Mouse (Mus musculus) heart, postnatal 0 days (tissue): Measurements from ENCODE around the gene Nxpe3. TPM values are rescaled to one million over a fixed set of nuclear protein-coding genes. Genes with fewer than 3 reads are reported as not detected.

Experiments used
- ATAC-seq: fragments of 200-750 bp; cut with Nextera tagmentation; 2 replicates; pipeline ENCODE4 v1.8.0; 2017; ENCODE audit warnings: low read depth, moderate number of reproducible peaks, moderate library complexity; ENCODE audit not compliant: insufficient read depth
- DNase-seq: peaks from one replicate; pipeline ENCODE4 v3.0.0-alpha.2; 2016; ENCODE audit warnings: low spot score
- H3K27ac ChIP-seq: fragments of 300-500 bp; sonication (generic); 2 replicates; pipeline ENCODE4 v1.5.1; 2014; ENCODE audit warnings: low read depth, mild to moderate bottlenecking
- H3K27me3 ChIP-seq: fragments of 300-500 bp; sonication (generic); 2 replicates; pipeline ENCODE4 v1.6.1; 2014; ENCODE audit warnings: low read length, mixed read lengths; ENCODE audit not compliant: control insufficient read depth, insufficient read depth
- H3K36me3 ChIP-seq: fragments of 300-500 bp; sonication (generic); replicated peaks from 2 replicates; pipeline ENCODE4 v1.6.1; 2014; ENCODE audit warnings: low read length, mixed read lengths; ENCODE audit not compliant: control insufficient read depth, insufficient read depth
- H3K4me1 ChIP-seq: fragments of 300-500 bp; sonication (generic); 2 replicates; pipeline ENCODE4 v1.6.1; 2014; ENCODE audit warnings: antibody characterized with exemption; ENCODE audit not compliant: control insufficient read depth, insufficient read depth
- H3K4me2 ChIP-seq: fragments of 300-500 bp; sonication (generic); 2 replicates; pipeline ENCODE4 v1.6.1; 2014; ENCODE audit warnings: low read depth, mild to moderate bottlenecking, low read length, moderate library complexity
- H3K4me3 ChIP-seq: fragments of 300-500 bp; sonication (generic); 2 replicates; pipeline ENCODE4 v1.5.1; 2014; ENCODE audit warnings: low read depth, low read length
- H3K9ac ChIP-seq: fragments of 300-500 bp; sonication (generic); replicated peaks from 2 replicates; pipeline ENCODE4 v1.6.1; 2014; ENCODE audit warnings: low read depth, low read length, mixed read lengths
- H3K9me3 ChIP-seq: fragments of 300-500 bp; sonication (generic); replicated peaks from 2 replicates; pipeline ENCODE4 v1.6.1; 2016; ENCODE audit warnings: low read length; ENCODE audit not compliant: control insufficient read depth
- CTCF ChIP-seq: IDR thresholded peaks from 2 replicates; pipeline ENCODE4 v1.5.1; 2016; ENCODE audit warnings: antibody characterized with exemption, control low read depth, low read depth
- EP300 ChIP-seq: IDR thresholded peaks from 2 replicates; pipeline ENCODE4 v1.6.1; 2016; ENCODE audit warnings: antibody characterized with exemption, low read depth
- WGBS: fragments of 180-500 bp; shearing (Covaris S2); extraction: QIAGEN DNeasy Blood & Tissue Kit; methylation state at CpG from one replicate; pipeline ENCODE4 v1.1.7; 2014; 5-methylcytosine and 5-hydroxymethylcytosine counted together
- polyA plus RNA-seq: library from polyadenylated mRNA; unstranded; fragments of >200 nt; fragmentation: Nextera tagmentation; extraction: Ambion mirVana; gene quantifications from 2 replicates; pipeline ENCODE4 v1.2.1, GENCODE M21; 2015
- total RNA-seq: library from RNA; depleted of rRNA; stranded (reverse); fragments of >200 nt; gene quantifications from 2 replicates; pipeline ENCODE4 v1.2.3, GENCODE M21; 2014; ENCODE audit warnings: low replicate concordance; rRNA removed

Nxpe3 gene
- 0.08 TPM in 1 of 2 replicates, not detected in the other for total RNA-seq
- 0.20 and 0.21 TPM in 2 replicates for polyA plus RNA-seq

DNA sequence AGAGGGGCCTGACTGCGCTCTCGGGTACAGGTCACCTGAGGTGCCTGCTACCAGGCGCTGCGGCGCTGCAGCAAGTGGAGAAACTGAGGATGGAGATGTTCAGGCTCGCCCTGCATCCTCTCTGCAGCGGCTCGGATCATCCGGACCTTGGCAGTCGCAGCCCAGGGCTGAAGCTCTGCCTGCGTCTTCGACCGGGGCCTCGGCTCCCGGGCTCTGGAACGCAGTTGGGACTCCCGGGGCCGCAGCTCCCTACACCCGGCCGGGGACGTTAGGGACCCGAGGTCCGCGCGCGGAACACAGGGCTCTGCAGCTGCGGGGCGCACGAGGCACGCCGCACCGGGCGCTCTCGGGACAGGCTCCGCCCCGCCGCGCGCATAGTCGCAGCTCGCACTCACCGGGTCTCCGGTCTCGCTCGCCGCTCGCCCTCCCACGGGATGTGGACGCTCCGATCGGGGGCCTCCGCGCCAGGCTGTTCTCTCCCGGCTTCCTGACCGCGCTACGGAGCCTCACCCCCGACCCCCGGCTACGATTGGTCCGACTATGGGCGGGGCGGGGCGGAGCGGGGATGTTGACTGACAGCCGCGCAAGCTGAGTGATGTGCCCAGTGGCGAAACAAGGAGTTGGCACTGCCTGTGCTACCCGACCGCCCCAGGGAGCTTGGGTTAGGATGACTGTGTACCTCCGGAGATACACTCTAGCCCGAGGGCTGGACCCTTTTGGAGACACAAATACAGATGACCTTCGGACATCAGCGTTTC lies at the start of gene Nxpe3:
Gene Nxpe3, minus strand, starts transcription at position 393 of the 758 bp plus-strand sequence.
- Histone ChIP-seq H3K4me3 (peak within 1 kb of the TSS; percentile 73), H3K27ac (peak within 1 kb of the TSS; percentile 60), H3K4me1 (peaks cover 5% of the 10 kb centered on the region), H3K36me3 (no peaks in the 10 kb centered on the region), H3K4me2 (peak within 1 kb of the TSS; percentile 90), H3K27me3 (no peaks in the 10 kb centered on the region), H3K9me3 (no peaks in the 10 kb centered on the region), H3K9ac (peak within 1 kb of the TSS; percentile 68)
- peak; percentile 73 for DNase-seq
- WGBS: under 1% methylated on average over 73 of the region's 74 CpGs
- ATAC-seq: peak; percentile 92
- TF ChIP-seq CTCF (no peak), EP300 (no peak)

DNA sequence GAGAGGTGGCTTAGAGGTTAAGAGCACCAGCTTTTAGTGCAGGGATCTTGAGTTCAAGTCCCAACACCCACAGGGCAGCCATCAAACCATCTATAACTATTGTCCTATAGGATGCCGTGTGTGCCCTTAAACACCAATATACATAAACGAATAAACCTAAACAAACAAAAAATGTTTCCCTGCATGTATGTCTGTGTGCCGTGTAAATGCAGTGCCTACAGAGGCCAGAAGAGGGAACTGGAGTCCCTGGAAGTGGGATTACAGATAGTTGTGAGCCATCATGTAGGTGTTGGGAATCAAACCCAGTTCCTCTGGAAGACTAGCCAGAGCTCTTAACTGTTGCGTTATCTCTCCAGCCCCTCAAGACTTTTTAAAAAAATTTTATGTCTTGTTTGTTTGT lies 45.7 kb upstream of the Nxpe3 start:
- TF ChIP-seq EP300 (no peak), CTCF (no peak)
- no peak overlapping the region for H3K4me3 ChIP-seq
- no peaks in the 10 kb centered on the region for H3K36me3 ChIP-seq
- no peak overlapping the region for H3K9ac ChIP-seq
- DNase-seq: no peak
- no peaks in the 10 kb centered on the region for H3K27me3 ChIP-seq
- H3K4me2 ChIP-seq: no peak overlapping the region
- H3K9me3 ChIP-seq: no peaks in the 10 kb centered on the region
- H3K27ac ChIP-seq: no peak overlapping the region
- ATAC-seq: no peak
- no peaks in the 10 kb centered on the region for H3K4me1 ChIP-seq
- WGBS: 84% methylated on average over 4 of the region's 4 CpGs

DNA sequence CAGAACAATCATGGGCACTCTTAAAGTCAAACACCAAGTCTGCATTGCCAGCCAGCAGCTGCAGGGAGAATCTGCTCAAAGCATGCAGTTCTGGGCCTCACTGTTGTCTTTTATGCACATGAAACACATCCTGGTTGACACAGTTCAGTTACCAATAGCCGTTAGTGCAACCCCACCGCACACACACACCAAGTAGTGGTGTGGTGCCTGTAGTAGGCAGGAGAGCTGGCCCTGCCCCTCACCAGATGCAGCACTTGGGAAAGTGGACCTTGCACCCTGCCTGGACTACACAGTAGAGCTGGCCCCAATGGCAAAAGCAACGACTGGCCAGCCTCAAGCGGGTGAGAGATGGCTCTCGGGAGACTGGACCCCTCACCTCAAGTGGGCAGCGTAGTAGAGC lies 44.6 kb upstream of the Nxpe3 start:
- no peak overlapping the region for H3K9ac ChIP-seq
- no peaks in the 10 kb centered on the region for H3K4me1 ChIP-seq
- no peak overlapping the region for H3K27ac ChIP-seq
- ATAC-seq (no peak), DNase-seq (no peak)
- no peak overlapping the region for H3K4me2 ChIP-seq
- H3K4me3 ChIP-seq: no peak overlapping the region
- no peaks in the 10 kb centered on the region for H3K27me3 ChIP-seq
- TF ChIP-seq CTCF: no peak
- no peak for TF ChIP-seq EP300
- H3K36me3 ChIP-seq: no peaks in the 10 kb centered on the region
- 81% methylated on average over 6 of the region's 6 CpGs for WGBS
- H3K9me3 ChIP-seq: no peaks in the 10 kb centered on the region

DNA sequence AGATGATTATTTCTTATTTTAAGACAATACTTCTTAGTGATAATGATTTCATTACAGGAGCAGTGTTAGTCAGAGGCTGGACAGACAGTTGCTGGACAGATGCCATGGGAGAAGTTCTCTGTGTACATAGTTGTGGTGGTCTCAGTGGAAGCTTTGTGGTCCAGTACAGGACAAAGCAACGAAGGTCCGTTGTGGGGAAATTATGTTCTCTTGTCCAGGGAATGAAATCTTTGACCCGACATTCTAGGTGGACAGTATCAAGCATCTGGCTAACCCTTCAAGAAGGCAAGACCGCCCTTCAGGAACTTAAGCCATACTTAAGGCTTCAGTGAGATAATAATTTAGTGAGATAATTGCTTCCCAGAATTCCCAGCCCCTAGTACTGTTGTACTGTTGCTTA lies 43.7 kb upstream of the Nxpe3 start:
- Histone ChIP-seq H3K27me3 (no peaks in the 10 kb centered on the region), H3K4me2 (no peak overlapping the region), H3K27ac (no peak overlapping the region), H3K4me3 (no peak overlapping the region), H3K4me1 (no peaks in the 10 kb centered on the region), H3K9me3 (no peaks in the 10 kb centered on the region), H3K36me3 (no peaks in the 10 kb centered on the region), H3K9ac (no peak overlapping the region)
- ATAC-seq (no peak), DNase-seq (no peak)
- TF ChIP-seq EP300 (no peak), CTCF (no peak)
- 73% methylated on average over 4 of the region's 4 CpGs for WGBS

DNA sequence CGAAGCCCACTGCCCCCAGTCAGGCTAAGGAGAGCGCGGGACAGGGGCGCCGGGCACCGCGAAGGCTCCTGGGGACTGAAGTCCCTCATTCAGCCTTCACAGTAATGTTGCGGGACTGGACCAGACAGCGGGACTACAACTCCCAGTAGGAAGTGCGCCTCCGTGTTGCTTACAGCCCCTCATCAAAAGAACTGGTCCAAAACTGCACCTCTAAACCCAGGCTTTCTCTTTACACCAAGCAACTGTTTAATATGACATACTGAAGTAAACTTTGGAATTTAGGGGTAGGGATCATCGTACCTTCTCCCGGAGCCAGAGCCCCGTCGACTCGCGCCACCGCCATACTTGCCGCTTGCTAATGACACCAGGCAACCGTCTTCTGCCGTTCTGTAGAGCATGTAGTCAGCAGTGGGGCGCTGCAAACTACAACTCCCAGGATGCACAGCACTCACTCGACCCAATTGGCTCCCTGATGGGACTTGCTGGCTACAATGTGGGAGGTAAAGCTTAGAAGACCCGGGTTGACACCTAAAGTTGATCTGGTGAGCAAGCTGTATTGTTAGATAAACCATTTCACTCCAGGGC lies 39.5 kb upstream of the Nxpe3 start, which contains the start of gene Cep97:
Gene Cep97, minus strand, starts transcription at position 403 of the 585 bp plus-strand sequence.
- WGBS: 0% methylated on average over 24 of the region's 24 CpGs
- Histone ChIP-seq H3K36me3 (no peaks in the 10 kb centered on the region; the same call in 1 of the 2 replicates), H3K27me3 (no peaks in the 10 kb centered on the region), H3K9me3 (no peaks in the 10 kb centered on the region), H3K9ac (peak within 1 kb of the TSS; percentile 62), H3K4me2 (peak within 1 kb of the TSS; percentile 95), H3K4me1 (no peaks in the 10 kb centered on the region), H3K4me3 (peak within 1 kb of the TSS; percentile 95), H3K27ac (peak within 1 kb of the TSS; percentile 72)
- ATAC-seq (peak; percentile 99), DNase-seq (peak; percentile 95)
- TF ChIP-seq EP300: no peak
- no peak for TF ChIP-seq CTCF
